Mouse (Mus musculus): ENCODE measurements around the gene Max. TPM values are rescaled to one million over a fixed set of nuclear protein-coding genes. Genes with fewer than 3 reads are reported as not detected.

The Max gene
- total and polyA plus RNA-seq, 2 experiments from 2014 or later: 8.4 to 26.8 TPM

- WGBS: 81% methylated on average over 16 of the region's 16 CpGs
- ATAC-seq (ENCODE audit: insufficient read depth, low read depth) (no peak), DNase-seq (ENCODE audit: low spot score) (no peak)
- Histone ChIP-seq H3K9me3 (replicated peaks; ENCODE audit: control insufficient read depth, low read length) (no peaks in the 10 kb centered on the region), H3K4me2 (ENCODE audit: low read depth, low read length) (no peak overlapping the region), H3K27ac (ENCODE audit: low read depth) (no peak overlapping the region), H3K4me3 (ENCODE audit: low read depth, low read length) (no peak overlapping the region), H3K9ac (replicated peaks; ENCODE audit: low read depth, low read length) (no peak overlapping the region), H3K4me1 (ENCODE audit: control insufficient read depth, insufficient read depth) (no peaks in the 10 kb centered on the region), H3K36me3 (replicated peaks; ENCODE audit: control insufficient read depth, insufficient read depth, low read length) (peaks cover 6% of the 10 kb centered on the region; the same call in 1 of the 2 replicates), H3K27me3 (ENCODE audit: control insufficient read depth, insufficient read depth, low read length) (no peaks in the 10 kb centered on the region)
- TF ChIP-seq EP300 (IDR thresholded peaks at IDR 0.05; ENCODE audit: low read depth) (no peak), CTCF (IDR thresholded peaks at IDR 0.05; ENCODE audit: low read depth) (no peak)
These were observed 50.8 kb downstream of the Max start for GRCm38 (mm10) chr12:76911171-76911726.

GRCm38 (mm10) chr12:76910258-76910940 is 51.6 kb downstream of the Max start:
- ATAC-seq (ENCODE audit: insufficient read depth, low read depth) (no peak), DNase-seq (ENCODE audit: low spot score) (no peak)
- TF ChIP-seq CTCF (IDR thresholded peaks at IDR 0.05; ENCODE audit: low read depth) (no peak), EP300 (IDR thresholded peaks at IDR 0.05; ENCODE audit: low read depth) (no peak)
- Histone ChIP-seq H3K36me3 (replicated peaks; ENCODE audit: control insufficient read depth, insufficient read depth, low read length) (peaks cover 6% of the 10 kb centered on the region; the same call in 1 of the 2 replicates), H3K4me1 (ENCODE audit: control insufficient read depth, insufficient read depth) (no peaks in the 10 kb centered on the region), H3K27ac (ENCODE audit: low read depth) (no peak overlapping the region), H3K27me3 (ENCODE audit: control insufficient read depth, insufficient read depth, low read length) (no peaks in the 10 kb centered on the region), H3K9me3 (replicated peaks; ENCODE audit: control insufficient read depth, low read length) (no peaks in the 10 kb centered on the region), H3K4me3 (ENCODE audit: low read depth, low read length) (no peak overlapping the region), H3K4me2 (ENCODE audit: low read depth, low read length) (no peak overlapping the region), H3K9ac (replicated peaks; ENCODE audit: low read depth, low read length) (no peak overlapping the region)
- 81% methylated on average over 11 of the region's 11 CpGs for WGBS

GRCm38 (mm10) chr12:76909218-76909617 is 52.8 kb downstream of the Max start:
- TF ChIP-seq EP300 (IDR thresholded peaks at IDR 0.05; ENCODE audit: low read depth) (no peak), CTCF (IDR thresholded peaks at IDR 0.05; ENCODE audit: low read depth) (no peak)
- DNase-seq (ENCODE audit: low spot score) (no peak), ATAC-seq (ENCODE audit: insufficient read depth, low read depth) (no peak)
- Histone ChIP-seq H3K36me3 (replicated peaks; ENCODE audit: control insufficient read depth, insufficient read depth, low read length) (peaks cover 6% of the 10 kb centered on the region; the same call in 1 of the 2 replicates), H3K9me3 (replicated peaks; ENCODE audit: control insufficient read depth, low read length) (no peaks in the 10 kb centered on the region), H3K4me2 (ENCODE audit: low read depth, low read length) (no peak overlapping the region), H3K4me3 (ENCODE audit: low read depth, low read length) (no peak overlapping the region), H3K27me3 (ENCODE audit: control insufficient read depth, insufficient read depth, low read length) (no peaks in the 10 kb centered on the region), H3K9ac (replicated peaks; ENCODE audit: low read depth, low read length) (no peak overlapping the region), H3K27ac (ENCODE audit: low read depth) (no peak overlapping the region), H3K4me1 (ENCODE audit: control insufficient read depth, insufficient read depth) (no peaks in the 10 kb centered on the region)
- WGBS: 51% methylated on average over 5 of the region's 5 CpGs

GRCm38 (mm10) chr12:76906278-76906677 is 55.7 kb downstream of the Max start:
- H3K27me3 ChIP-seq (ENCODE audit: control insufficient read depth, insufficient read depth, low read length): no peaks in the 10 kb centered on the region
- no peak overlapping the region for H3K27ac ChIP-seq (ENCODE audit: low read depth)
- no peak for TF ChIP-seq CTCF (IDR thresholded peaks at IDR 0.05; ENCODE audit: low read depth)
- no peak for TF ChIP-seq EP300 (IDR thresholded peaks at IDR 0.05; ENCODE audit: low read depth)
- 61% methylated on average over 1 of the region's 1 CpGs for WGBS
- H3K4me1 ChIP-seq (ENCODE audit: control insufficient read depth, insufficient read depth): no peaks in the 10 kb centered on the region
- peaks cover 6% of the 10 kb centered on the region; the same call in 1 of the 2 replicates for H3K36me3 ChIP-seq (replicated peaks; ENCODE audit: control insufficient read depth, insufficient read depth, low read length)
- H3K4me3 ChIP-seq (ENCODE audit: low read depth, low read length): no peak overlapping the region
- H3K4me2 ChIP-seq (ENCODE audit: low read depth, low read length): no peak overlapping the region
- no peaks in the 10 kb centered on the region for H3K9me3 ChIP-seq (replicated peaks; ENCODE audit: control insufficient read depth, low read length)
- H3K9ac ChIP-seq (replicated peaks; ENCODE audit: low read depth, low read length): no peak overlapping the region
- no peak for ATAC-seq (ENCODE audit: insufficient read depth, low read depth)
- no peak for DNase-seq (ENCODE audit: low spot score)

- TF ChIP-seq CTCF (IDR thresholded peaks at IDR 0.05; ENCODE audit: low read depth): no peak
- H3K4me1 ChIP-seq (ENCODE audit: control insufficient read depth, insufficient read depth): no peaks in the 10 kb centered on the region
- no peak overlapping the region for H3K4me2 ChIP-seq (ENCODE audit: low read depth, low read length)
- H3K36me3 ChIP-seq (replicated peaks; ENCODE audit: control insufficient read depth, insufficient read depth, low read length): peaks cover 3% of the 10 kb centered on the region; the same call in 1 of the 2 replicates
- no peak overlapping the region for H3K4me3 ChIP-seq (ENCODE audit: low read depth, low read length)
- WGBS: 89% methylated on average over 3 of the region's 3 CpGs
- DNase-seq (ENCODE audit: low spot score): no peak
- no peaks in the 10 kb centered on the region for H3K9me3 ChIP-seq (replicated peaks; ENCODE audit: control insufficient read depth, low read length)
- ATAC-seq (ENCODE audit: insufficient read depth, low read depth): no peak
- no peak overlapping the region for H3K9ac ChIP-seq (replicated peaks; ENCODE audit: low read depth, low read length)
- no peaks in the 10 kb centered on the region for H3K27me3 ChIP-seq (ENCODE audit: control insufficient read depth, insufficient read depth, low read length)
- no peak overlapping the region for H3K27ac ChIP-seq (ENCODE audit: low read depth)
These were observed 60.3 kb downstream of the Max start for GRCm38 (mm10) chr12:76901508-76902294.

Measured in heart, postnatal 0 days (tissue).